Mouse (Mus musculus) testis, adult 2 months (tissue): ENCODE results near the gene Cdhr2. TPM values are rescaled to one million over a fixed set of nuclear protein-coding genes. Genes with fewer than 3 reads are reported as not detected.

ENCODE experiments used
- H3K27ac ChIP-seq: fragments of 200-500 bp; 2 replicates; pipeline ENCODE4 v1.5.1; 2012; ENCODE audit warnings: low read depth, low read length; ENCODE audit not compliant: control insufficient read depth, insufficient read depth
- H3K27me3 ChIP-seq: fragments of 200-500 bp; 2 replicates; pipeline ENCODE4 v1.6.1; 2012; ENCODE audit warnings: mild to moderate bottlenecking, low read length, moderate library complexity; ENCODE audit not compliant: control insufficient read depth, insufficient read depth
- H3K36me3 ChIP-seq: fragments of 200-500 bp; 2 replicates; pipeline ENCODE4 v1.6.1; 2012; ENCODE audit warnings: mild to moderate bottlenecking, low read length; ENCODE audit not compliant: control insufficient read depth, insufficient read depth
- H3K4me1 ChIP-seq: fragments of 200-500 bp; 2 replicates; pipeline ENCODE4 v1.6.1; 2012; ENCODE audit warnings: low read length; ENCODE audit not compliant: control insufficient read depth, insufficient read depth
- H3K4me3 ChIP-seq: fragments of 200-500 bp; 2 replicates; pipeline ENCODE4 v1.5.1; 2012; ENCODE audit warnings: low read depth, mild to moderate bottlenecking, low read length, moderate library complexity, mixed read lengths; ENCODE audit not compliant: control insufficient read depth
- CTCF ChIP-seq: fragments of 200-500 bp; IDR thresholded peaks from 2 replicates; pipeline ENCODE4 v1.5.1; 2012; ENCODE audit warnings: low read depth, mild to moderate bottlenecking, inconsistent platforms, low read length, moderate library complexity; ENCODE audit not compliant: control insufficient read depth, insufficient read depth, insufficient replicate concordance
- POLR2A ChIP-seq: fragments of 200-500 bp; IDR thresholded peaks from 2 replicates; pipeline ENCODE4 v1.6.1; 2012; ENCODE audit warnings: low read depth, mild to moderate bottlenecking, inconsistent platforms, low read length, moderate library complexity; ENCODE audit not compliant: control insufficient read depth
- polyA plus RNA-seq: library from polyadenylated mRNA; depleted of rRNA; stranded (reverse); fragments of >200 nt; gene quantifications from 2 replicates; pipeline ENCODE4 v1.2.3, GENCODE M21; 2012

Gene Cdhr2
- polyA plus RNA-seq, 1 experiment, result 1.1 TPM

- peak overlapping the region; percentile 97 for H3K4me3 ChIP-seq
- no peaks in the 10 kb centered on the region for H3K27me3 ChIP-seq
- H3K36me3 ChIP-seq, result peaks cover 2% of the 10 kb centered on the region
- peak overlapping the region; percentile 92 for H3K27ac ChIP-seq
- TF ChIP-seq POLR2A (no peak), CTCF (no peak)
- peaks cover 11% of the 10 kb centered on the region for H3K4me1 ChIP-seq
Measured at GRCm38 (mm10) chr13:54686139-54687053, 14.9 kb upstream of the Cdhr2 start.

- H3K27ac ChIP-seq, result peak overlapping the region; percentile 92
- peak overlapping the region; percentile 97 for H3K4me3 ChIP-seq
- H3K36me3 ChIP-seq, result no peaks in the 10 kb centered on the region; the same call in 1 of the 2 replicates
- TF ChIP-seq CTCF (no peak), POLR2A (no peak; the same call in none of the 2 replicates)
- H3K4me1 ChIP-seq, result peaks cover 12% of the 10 kb centered on the region
- H3K27me3 ChIP-seq, result no peaks in the 10 kb centered on the region
Measured at GRCm38 (mm10) chr13:54687096-54687495, 14.2 kb upstream of the Cdhr2 start.

GRCm38 (mm10) chr13:54687575-54688424 is 13.5 kb upstream of the Cdhr2 start:
- Histone ChIP-seq H3K4me3 (peak overlapping the region; percentile 97), H3K27me3 (no peaks in the 10 kb centered on the region), H3K27ac (peak overlapping the region; percentile 92), H3K36me3 (no peaks in the 10 kb centered on the region; the same call in 1 of the 2 replicates), H3K4me1 (peaks cover 19% of the 10 kb centered on the region)
- TF ChIP-seq CTCF (no peak), POLR2A (peak; percentile 53)

GRCm38 (mm10) chr13:54690151-54690740 is 11.0 kb upstream of the Cdhr2 start:
- TF ChIP-seq POLR2A (no peak), CTCF (no peak)
- Histone ChIP-seq H3K27ac (no peak overlapping the region), H3K4me1 (peaks cover 24% of the 10 kb centered on the region), H3K36me3 (no peaks in the 10 kb centered on the region), H3K4me3 (peak overlapping the region; percentile 54), H3K27me3 (no peaks in the 10 kb centered on the region)

GRCm38 (mm10) chr13:54691737-54692136 is 9.5 kb upstream of the Cdhr2 start:
- TF ChIP-seq CTCF (no peak), POLR2A (no peak)

GRCm38 (mm10) chr13:54692711-54693557 is 8.3 kb upstream of the Cdhr2 start:
- no peak for TF ChIP-seq POLR2A
- TF ChIP-seq CTCF, result no peak
- Histone ChIP-seq H3K27ac (peak overlapping the region; percentile 89), H3K4me3 (peak overlapping the region; percentile 98), H3K36me3 (no peaks in the 10 kb centered on the region), H3K27me3 (no peaks in the 10 kb centered on the region), H3K4me1 (peaks cover 17% of the 10 kb centered on the region)

More at GRCm38 (mm10) chr13:54691737-54692136, 9.5 kb upstream of the Cdhr2 start:
- Histone ChIP-seq H3K4me3 (peak overlapping the region; percentile 98; the same call in 1 of the 2 replicates), H3K27ac (peak overlapping the region; percentile 18; the same call in 1 of the 2 replicates), H3K4me1 (peaks cover 17% of the 10 kb centered on the region), H3K36me3 (no peaks in the 10 kb centered on the region), H3K27me3 (no peaks in the 10 kb centered on the region)
